Mouse (Mus musculus) olfactory bulb, adult 2 months (tissue): ENCODE results near the gene Lyz1.

Source experiments
- CTCF ChIP-seq: fragments of 200-500 bp; IDR thresholded peaks from 2 replicates; pipeline ENCODE4 v1.5.1; 2012; ENCODE audit warnings: low read depth, mild to moderate bottlenecking, low read length, moderate library complexity; ENCODE audit not compliant: insufficient read depth
- POLR2A ChIP-seq: fragments of 200-500 bp; IDR thresholded peaks from 2 replicates; pipeline ENCODE4 v1.6.1; 2012; ENCODE audit warnings: mild to moderate bottlenecking, low read depth, low read length, moderate library complexity; ENCODE audit not compliant: insufficient read depth

DNA sequence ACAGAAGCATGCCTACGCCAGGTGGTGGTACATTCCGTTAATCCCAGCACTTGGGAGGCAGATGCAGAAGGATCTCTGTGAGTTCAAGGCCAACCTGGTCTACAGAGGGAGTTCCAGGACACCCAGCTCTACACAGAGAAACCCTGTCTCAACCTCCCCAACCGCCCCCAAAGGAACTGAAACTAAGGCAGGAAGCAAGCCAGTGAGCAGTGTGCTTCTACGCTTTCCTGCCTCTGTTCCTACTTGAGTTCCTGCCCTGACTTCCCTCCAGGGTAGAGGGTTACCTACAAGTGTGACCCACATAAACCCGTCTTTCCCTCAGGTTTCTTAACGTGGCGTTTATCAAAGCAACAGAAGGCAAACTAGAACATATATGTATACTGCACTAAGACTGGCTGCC lies 31.1 kb upstream of the Lyz1 start:
- no peak for TF ChIP-seq POLR2A
- TF ChIP-seq CTCF: no peak
